Mouse (Mus musculus) heart, embryonic 10.5 days (tissue): Measurements from ENCODE around the gene Nav2. TPM values are rescaled to one million over a fixed set of nuclear protein-coding genes. Genes with fewer than 3 reads are reported as not detected.

Source experiments
- DNase-seq: peaks from one replicate; pipeline ENCODE4 v3.0.0-alpha.2; 2017; ENCODE audit warnings: low spot score
- H3K27ac ChIP-seq: fragments of 300-500 bp; sonication (generic); 2 replicates; pipeline ENCODE4 v1.5.1; 2016; ENCODE audit warnings: mild to moderate bottlenecking
- H3K27me3 ChIP-seq: fragments of 300-500 bp; sonication (generic); 2 replicates; pipeline ENCODE4 v1.6.1; 2016; ENCODE audit warnings: mild to moderate bottlenecking; ENCODE audit not compliant: poor library complexity, insufficient read depth, severe bottlenecking
- H3K36me3 ChIP-seq: fragments of 300-500 bp; sonication (generic); 2 replicates; pipeline ENCODE4 v1.6.1; 2016; ENCODE audit warnings: mild to moderate bottlenecking, moderate library complexity
- H3K4me1 ChIP-seq: fragments of 300-500 bp; sonication (generic); 2 replicates; pipeline ENCODE4 v1.6.1; 2016; ENCODE audit warnings: mild to moderate bottlenecking
- H3K4me3 ChIP-seq: fragments of 300-500 bp; sonication (generic); 2 replicates; pipeline ENCODE4 v1.5.1; 2016; ENCODE audit warnings: mild to moderate bottlenecking, moderate library complexity
- H3K9me3 ChIP-seq: fragments of 300-500 bp; sonication (generic); 2 replicates; pipeline ENCODE4 v1.6.1; 2016; ENCODE audit warnings: mild to moderate bottlenecking, moderate library complexity
- WGBS: fragments of 180-500 bp; shearing (Covaris S2); methylation state at CpG from one replicate; pipeline ENCODE4 v1.1.7; 2016; 5-methylcytosine and 5-hydroxymethylcytosine counted together
- polyA plus RNA-seq: library from polyadenylated mRNA; unstranded; fragments of >200 nt; fragmentation: Nextera tagmentation; extraction: Ambion mirVana; gene quantifications from 2 replicates; pipeline ENCODE4 v1.2.1, GENCODE M21; 2016

The Nav2 gene
- polyA plus RNA-seq, 1 experiment from 2014 or later: 23.3 TPM

DNA sequence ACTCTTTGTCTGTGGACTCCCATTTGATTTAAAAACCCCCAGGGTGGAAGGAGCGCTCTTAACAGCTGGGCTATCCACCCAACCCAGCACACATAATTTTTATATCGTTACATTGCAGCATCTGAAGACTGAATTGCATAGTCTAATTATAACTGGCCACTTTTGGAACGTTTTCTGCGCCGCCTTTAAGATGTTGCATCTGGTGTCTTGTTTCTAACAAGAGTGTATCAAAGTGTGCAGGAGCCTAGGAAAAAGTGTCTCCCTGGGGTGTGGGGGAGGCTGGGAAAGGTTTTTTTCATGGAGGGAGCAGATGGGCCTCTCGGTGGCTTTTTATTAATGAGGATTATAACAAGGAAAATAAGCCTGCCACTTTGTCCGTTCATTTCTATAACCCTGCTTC is 661.1 kb downstream of the Nav2 start:
- no peak overlapping the region for H3K4me3 ChIP-seq
- H3K9me3 ChIP-seq: no peaks in the 10 kb centered on the region
- no peak for DNase-seq
- H3K36me3 ChIP-seq: peaks cover 88% of the 10 kb centered on the region
- 91% methylated on average over 7 of the region's 7 CpGs for WGBS
- H3K27ac ChIP-seq: no peak overlapping the region
- H3K4me1 ChIP-seq: peaks cover 47% of the 10 kb centered on the region
- H3K27me3 ChIP-seq: no peaks in the 10 kb centered on the region

- H3K36me3 ChIP-seq: peaks cover 88% of the 10 kb centered on the region
- WGBS: 79% methylated on average over 2 of the region's 2 CpGs
- H3K27me3 ChIP-seq: no peaks in the 10 kb centered on the region
- H3K4me1 ChIP-seq: peaks cover 31% of the 10 kb centered on the region
- H3K4me3 ChIP-seq: no peak overlapping the region
- H3K9me3 ChIP-seq: no peaks in the 10 kb centered on the region
- H3K27ac ChIP-seq: peak overlapping the region; percentile 52; the same call in 1 of the 2 replicates
- no peak for DNase-seq
These were observed 663.1 kb downstream of the Nav2 start for GRCm38 (mm10) chr7:49571606-49572005.

DNA sequence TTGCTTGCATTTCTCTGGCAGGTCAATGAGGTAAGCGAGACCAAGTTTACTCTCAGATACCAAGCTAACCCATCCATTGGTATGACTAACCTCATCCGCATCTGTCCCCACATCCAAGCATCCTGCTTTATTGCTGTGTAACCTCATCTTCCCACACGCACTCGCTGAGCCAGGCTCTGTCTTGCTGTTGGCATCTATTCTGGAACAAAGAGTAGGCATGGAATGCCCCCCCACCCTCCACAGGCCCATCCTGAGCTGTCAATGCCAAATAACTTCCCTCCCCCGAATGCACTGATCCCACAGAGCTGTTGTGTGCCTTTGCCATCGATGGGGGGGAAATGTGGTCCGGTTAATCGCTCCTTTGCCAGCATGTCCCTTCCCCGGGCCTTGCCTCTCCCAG is 666.7 kb downstream of the Nav2 start:
- H3K27ac ChIP-seq: no peak overlapping the region
- 89% methylated on average over 9 of the region's 9 CpGs for WGBS
- H3K4me1 ChIP-seq: peaks cover 16% of the 10 kb centered on the region; the same call in 1 of the 2 replicates
- peaks cover 92% of the 10 kb centered on the region for H3K36me3 ChIP-seq
- H3K9me3 ChIP-seq: no peaks in the 10 kb centered on the region; the same call in 1 of the 2 replicates
- H3K27me3 ChIP-seq: no peaks in the 10 kb centered on the region
- H3K4me3 ChIP-seq: no peak overlapping the region
- DNase-seq: no peak

GRCm38 (mm10) chr7:49577096-49577495 is 668.6 kb downstream of the Nav2 start:
- Histone ChIP-seq H3K36me3 (peaks cover 93% of the 10 kb centered on the region), H3K4me1 (peaks cover 4% of the 10 kb centered on the region; the same call in 1 of the 2 replicates), H3K4me3 (no peak overlapping the region), H3K27ac (no peak overlapping the region), H3K9me3 (no peaks in the 10 kb centered on the region; the same call in 1 of the 2 replicates), H3K27me3 (no peaks in the 10 kb centered on the region)
- 74% methylated on average over 2 of the region's 2 CpGs for WGBS
- no peak for DNase-seq

- Histone ChIP-seq H3K27ac (no peak overlapping the region), H3K36me3 (peaks cover 100% of the 10 kb centered on the region), H3K27me3 (no peaks in the 10 kb centered on the region), H3K4me1 (no peaks in the 10 kb centered on the region), H3K4me3 (no peak overlapping the region), H3K9me3 (no peaks in the 10 kb centered on the region; the same call in 1 of the 2 replicates)
- no peak for DNase-seq
- 76% methylated on average over 2 of the region's 2 CpGs for WGBS
These were observed 673.4 kb downstream of the Nav2 start for GRCm38 (mm10) chr7:49581951-49582350.

GRCm38 (mm10) chr7:49582551-49582950 is 674.0 kb downstream of the Nav2 start:
- Histone ChIP-seq H3K9me3 (no peaks in the 10 kb centered on the region; the same call in 1 of the 2 replicates), H3K4me3 (no peak overlapping the region), H3K36me3 (peaks cover 100% of the 10 kb centered on the region), H3K4me1 (no peaks in the 10 kb centered on the region), H3K27me3 (no peaks in the 10 kb centered on the region), H3K27ac (no peak overlapping the region)
- 82% methylated on average over 7 of the region's 7 CpGs for WGBS
- DNase-seq: no peak

DNA sequence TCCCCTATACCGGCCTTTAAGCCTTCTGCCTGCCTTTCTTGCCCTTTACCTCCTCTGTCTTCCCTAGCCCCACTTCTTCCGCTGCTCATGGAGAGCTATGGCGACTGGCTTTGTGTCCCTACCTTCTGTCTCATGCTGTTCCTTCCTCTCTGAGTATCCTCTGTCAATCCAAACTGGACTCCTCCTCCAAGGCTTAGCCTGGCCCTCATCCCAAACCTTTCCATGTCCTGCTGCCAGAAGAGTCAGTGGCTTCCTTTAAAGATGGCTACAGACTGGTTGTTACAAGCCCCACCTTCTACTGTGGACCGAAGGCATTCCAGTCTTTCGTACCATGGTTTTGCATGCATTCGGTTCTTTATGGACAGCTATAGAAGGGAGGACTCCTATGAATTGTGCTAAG is 674.7 kb downstream of the Nav2 start:
- no peak for DNase-seq
- Histone ChIP-seq H3K4me3 (no peak overlapping the region), H3K27me3 (no peaks in the 10 kb centered on the region), H3K27ac (no peak overlapping the region), H3K36me3 (peaks cover 100% of the 10 kb centered on the region), H3K9me3 (no peaks in the 10 kb centered on the region; the same call in 1 of the 2 replicates), H3K4me1 (no peaks in the 10 kb centered on the region)
- 91% methylated on average over 6 of the region's 6 CpGs for WGBS

GRCm38 (mm10) chr7:49586530-49587120 is 678.1 kb downstream of the Nav2 start:
- 89% methylated on average over 5 of the region's 5 CpGs for WGBS
- no peaks in the 10 kb centered on the region for H3K27me3 ChIP-seq
- H3K36me3 ChIP-seq: peaks cover 95% of the 10 kb centered on the region
- no peak overlapping the region for H3K4me3 ChIP-seq
- H3K27ac ChIP-seq: no peak overlapping the region
- H3K9me3 ChIP-seq: no peaks in the 10 kb centered on the region
- H3K4me1 ChIP-seq: no peaks in the 10 kb centered on the region
- DNase-seq: no peak

GRCm38 (mm10) chr7:49589635-49590034 is 681.1 kb downstream of the Nav2 start:
- Histone ChIP-seq H3K27ac (no peak overlapping the region), H3K27me3 (no peaks in the 10 kb centered on the region), H3K4me3 (no peak overlapping the region), H3K9me3 (no peaks in the 10 kb centered on the region), H3K36me3 (peaks cover 94% of the 10 kb centered on the region), H3K4me1 (no peaks in the 10 kb centered on the region)
- DNase-seq: no peak
- 85% methylated on average over 8 of the region's 8 CpGs for WGBS

DNA sequence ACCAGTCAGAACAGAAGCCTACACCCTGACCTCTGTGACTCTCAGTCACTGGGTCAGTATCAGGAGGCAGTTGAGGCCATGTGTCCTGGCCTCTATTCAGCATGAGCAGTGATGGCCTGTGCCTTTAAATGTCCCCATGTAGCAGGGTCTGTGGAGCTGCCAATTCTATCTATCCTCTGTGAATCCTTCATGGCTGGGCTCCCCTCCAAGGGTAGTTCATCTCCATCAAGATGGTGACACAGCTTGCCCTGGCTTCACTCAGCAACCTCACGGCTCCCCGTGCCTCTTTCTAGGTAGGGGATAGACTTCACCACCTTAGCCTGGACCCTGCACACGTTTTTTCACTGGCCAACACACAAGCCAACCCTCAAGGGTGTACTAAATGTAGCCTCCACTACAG is 689.3 kb downstream of the Nav2 start:
- H3K27ac ChIP-seq: no peak overlapping the region
- peaks cover 25% of the 10 kb centered on the region for H3K4me1 ChIP-seq
- H3K27me3 ChIP-seq: no peaks in the 10 kb centered on the region
- H3K9me3 ChIP-seq: no peaks in the 10 kb centered on the region
- H3K36me3 ChIP-seq: peaks cover 98% of the 10 kb centered on the region
- H3K4me3 ChIP-seq: no peak overlapping the region
- WGBS: 73% methylated on average over 3 of the region's 3 CpGs
- DNase-seq: no peak

DNA sequence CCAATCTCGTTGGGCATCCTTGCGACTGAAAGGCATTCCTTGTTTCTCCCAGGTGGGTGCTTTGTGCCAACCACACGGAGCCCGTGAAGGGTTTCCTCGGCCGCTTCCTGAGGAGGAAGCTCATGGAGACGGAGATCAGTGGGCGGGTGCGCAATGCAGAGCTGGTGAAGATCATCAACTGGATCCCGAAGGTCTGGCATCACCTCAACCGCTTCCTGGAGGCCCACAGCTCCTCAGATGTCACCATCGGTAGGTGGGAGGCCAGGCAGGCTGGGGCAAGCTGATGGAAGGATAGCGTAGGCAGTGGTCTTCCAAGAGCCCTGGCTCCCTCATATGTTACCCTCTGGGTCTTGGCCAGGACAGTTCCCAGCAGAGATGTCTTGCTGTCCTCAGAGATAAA is 689.7 kb downstream of the Nav2 start:
- peaks cover 25% of the 10 kb centered on the region for H3K4me1 ChIP-seq
- no peak overlapping the region for H3K27ac ChIP-seq
- H3K9me3 ChIP-seq: no peaks in the 10 kb centered on the region
- no peaks in the 10 kb centered on the region for H3K27me3 ChIP-seq
- 89% methylated on average over 13 of the region's 13 CpGs for WGBS
- DNase-seq: no peak
- H3K36me3 ChIP-seq: peaks cover 98% of the 10 kb centered on the region
- no peak overlapping the region for H3K4me3 ChIP-seq

GRCm38 (mm10) chr7:49599950-49600349 is 691.4 kb downstream of the Nav2 start:
- DNase-seq: no peak
- H3K36me3 ChIP-seq: peaks cover 98% of the 10 kb centered on the region
- peaks cover 28% of the 10 kb centered on the region for H3K4me1 ChIP-seq
- peak overlapping the region; percentile 56; the same call in 1 of the 2 replicates for H3K27ac ChIP-seq
- no peaks in the 10 kb centered on the region for H3K9me3 ChIP-seq
- H3K4me3 ChIP-seq: no peak overlapping the region
- no peaks in the 10 kb centered on the region for H3K27me3 ChIP-seq
- 82% methylated on average over 3 of the region's 3 CpGs for WGBS

GRCm38 (mm10) chr7:49601191-49601975 is 692.9 kb downstream of the Nav2 start:
- Histone ChIP-seq H3K36me3 (peaks cover 98% of the 10 kb centered on the region), H3K27me3 (no peaks in the 10 kb centered on the region), H3K27ac (no peak overlapping the region), H3K4me1 (peaks cover 36% of the 10 kb centered on the region), H3K4me3 (no peak overlapping the region), H3K9me3 (no peaks in the 10 kb centered on the region)
- peak; percentile 83 for DNase-seq
- 47% methylated on average over 13 of the region's 13 CpGs for WGBS
